Mouse (Mus musculus) hindbrain, embryonic 11.5 days (tissue): ENCODE results near the gene Cnga4. TPM values are rescaled to one million over a fixed set of nuclear protein-coding genes. Genes with fewer than 3 reads are reported as not detected.
"Not testable (repeated sequence)": the region's sequence is repeated elsewhere in the genome, so short reads cannot be mapped to it uniquely, and the experiment has no call there.

Experiments used
- ATAC-seq: fragments of 200-750 bp; cut with Nextera tagmentation; 2 replicates; pipeline ENCODE4 v1.8.0; 2017; ENCODE audit warnings: mild to moderate bottlenecking, moderate TSS enrichment, moderate library complexity; ENCODE audit not compliant: low FRiP score
- DNase-seq: peaks from one replicate; pipeline ENCODE4 v3.0.0-alpha.2; 2015; ENCODE audit warnings: low spot score
- H3K27ac ChIP-seq: fragments of 300-500 bp; sonication (generic); 2 replicates; pipeline ENCODE4 v1.5.1; 2014; ENCODE audit warnings: mild to moderate bottlenecking, low read depth, low read length
- H3K27me3 ChIP-seq: fragments of 300-500 bp; sonication (generic); 2 replicates; pipeline ENCODE4 v1.6.1; 2014; ENCODE audit warnings: mild to moderate bottlenecking, low read length, moderate library complexity, mixed read lengths; ENCODE audit not compliant: control insufficient read depth, insufficient read depth
- H3K36me3 ChIP-seq: fragments of 300-500 bp; sonication (generic); 2 replicates; pipeline ENCODE4 v1.6.1; 2014; ENCODE audit warnings: mild to moderate bottlenecking, low read length, moderate library complexity, mixed read lengths; ENCODE audit not compliant: control insufficient read depth, insufficient read depth
- H3K4me1 ChIP-seq: fragments of 300-500 bp; sonication (generic); replicated peaks from 2 replicates; pipeline ENCODE4 v1.6.1; 2014; ENCODE audit warnings: low read length, mixed read lengths; ENCODE audit not compliant: control insufficient read depth, insufficient read depth
- H3K4me2 ChIP-seq: fragments of 300-500 bp; sonication (generic); replicated peaks from 2 replicates; pipeline ENCODE4 v1.6.1; 2014; ENCODE audit warnings: mild to moderate bottlenecking, low read depth, low read length
- H3K4me3 ChIP-seq: fragments of 300-500 bp; sonication (generic); 2 replicates; pipeline ENCODE4 v1.5.1; 2014; ENCODE audit warnings: low read depth, low read length
- H3K9ac ChIP-seq: fragments of 300-500 bp; sonication (generic); 2 replicates; pipeline ENCODE4 v1.6.1; 2014; ENCODE audit warnings: low read depth, low read length
- H3K9me3 ChIP-seq: fragments of 300-500 bp; sonication (generic); 2 replicates; pipeline ENCODE4 v1.6.1; 2016; ENCODE audit warnings: low read length; ENCODE audit not compliant: control insufficient read depth
- WGBS: fragments of 180-500 bp; shearing (Covaris S2); extraction: QIAGEN DNeasy Blood & Tissue Kit; methylation state at CpG from one replicate; pipeline ENCODE4 v1.1.7; 2014; 5-methylcytosine and 5-hydroxymethylcytosine counted together
- polyA plus RNA-seq: library from polyadenylated mRNA; unstranded; fragments of >200 nt; fragmentation: Nextera tagmentation; extraction: Ambion mirVana; gene quantifications from 2 replicates; pipeline ENCODE4 v1.2.1, GENCODE M21; 2014

Cnga4 gene
- polyA plus RNA-seq, 1 experiment from 2014 or later: 0.15 TPM

DNA sequence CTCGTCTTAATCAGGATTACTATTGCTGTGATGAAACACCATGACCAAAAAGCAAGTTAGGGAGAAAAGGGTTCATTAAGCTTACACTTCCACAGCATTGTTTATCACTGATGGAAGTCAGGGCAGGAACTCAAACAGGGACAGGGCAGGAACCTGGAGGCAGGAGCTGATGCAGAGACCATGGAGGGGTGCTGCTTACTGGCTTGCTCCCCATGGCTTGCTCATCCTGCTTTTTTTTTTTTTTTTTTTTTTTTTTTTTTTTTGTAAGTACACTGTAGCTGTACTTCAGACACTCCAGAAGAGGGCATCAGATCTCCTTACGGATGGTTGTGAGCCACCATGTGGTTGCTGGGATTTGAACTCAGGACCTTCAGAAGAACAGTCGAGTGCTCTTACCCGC is 49.0 kb downstream of the Cnga4 start:
- H3K9me3 ChIP-seq, H3K4me3 ChIP-seq: not testable (repeated sequence)
- WGBS: 95% methylated on average over 4 of the region's 4 CpGs

More for the DNA sequence above, 49.0 kb downstream of the Cnga4 start:
- H3K27me3 ChIP-seq, H3K4me1 ChIP-seq, ATAC-seq, H3K36me3 ChIP-seq, H3K4me2 ChIP-seq, H3K27ac ChIP-seq, H3K9ac ChIP-seq, DNase-seq: not testable (repeated sequence)

Other genes with a start within 250 kb of the Cnga4 start
- 0.06 TPM in 1 of 2 replicates, not detected in the other for gene Olfr684, start 240.9 kb upstream of the Cnga4 start, polyA plus RNA-seq
- not detected in 2 replicates for gene Olfr685, start 218.6 kb upstream of the Cnga4 start, polyA plus RNA-seq
- not detected in 2 replicates for gene Olfr686, start 197.1 kb upstream of the Cnga4 start, polyA plus RNA-seq
- gene Olfr688, start 116.5 kb upstream of the Cnga4 start, polyA plus RNA-seq: not detected in 2 replicates
- not detected in 2 replicates for gene Olfr689, start 93.4 kb upstream of the Cnga4 start, polyA plus RNA-seq
- not detected in 2 replicates for gene Olfr690, start 70.5 kb upstream of the Cnga4 start, polyA plus RNA-seq
- gene Olfr691, start 62.3 kb upstream of the Cnga4 start, polyA plus RNA-seq: 0.39 TPM in 1 of 2 replicates, not detected in the other
- gene Olfr692, start 36.3 kb upstream of the Cnga4 start, polyA plus RNA-seq: not detected in 2 replicates
- not detected in 2 replicates for gene Gm5901, start 29.5 kb upstream of the Cnga4 start, polyA plus RNA-seq
- gene Fam160a2, start 4.5 kb upstream of the Cnga4 start, polyA plus RNA-seq: 27.6 and 33.9 TPM in 2 replicates
- gene Cckbr, start 21.2 kb downstream of the Cnga4 start, polyA plus RNA-seq: 0.13 and 0.17 TPM in 2 replicates
- gene Cavin3, start 77.7 kb downstream of the Cnga4 start, polyA plus RNA-seq: 29.6 and 34.3 TPM in 2 replicates
- 51.2 and 52.5 TPM in 2 replicates for gene Smpd1, start 149.8 kb downstream of the Cnga4 start, polyA plus RNA-seq
- gene Apbb1, start 177.1 kb downstream of the Cnga4 start, polyA plus RNA-seq: 94.6 and 112 TPM in 2 replicates
- gene Hpx, start 195.6 kb downstream of the Cnga4 start, polyA plus RNA-seq: not detected in 2 replicates
- 31.2 and 34.3 TPM in 2 replicates for gene Trim3, start 229.0 kb downstream of the Cnga4 start, polyA plus RNA-seq
- gene Timm10b, start 235.5 kb downstream of the Cnga4 start, polyA plus RNA-seq: 146 and 148 TPM in 2 replicates
- gene Arfip2, start 235.8 kb downstream of the Cnga4 start, polyA plus RNA-seq: 69.7 and 73.2 TPM in 2 replicates
- gene Gm45799, start 236.0 kb downstream of the Cnga4 start, polyA plus RNA-seq: 10.2 and 10.8 TPM in 2 replicates
- gene Dnhd1, start 246.3 kb downstream of the Cnga4 start, polyA plus RNA-seq: 0.85 and 1.2 TPM in 2 replicates